Mouse (Mus musculus) limb, embryonic 11.5 days (tissue): ENCODE data around the gene Mast1. TPM values are rescaled to one million over a fixed set of nuclear protein-coding genes. Genes with fewer than 3 reads are reported as not detected.

Source experiments
- ATAC-seq: fragments of 200-750 bp; cut with Nextera tagmentation; 2 replicates; pipeline ENCODE4 v1.8.0; 2017; ENCODE audit warnings: low read depth; ENCODE audit not compliant: insufficient number of reproducible peaks, low FRiP score, low TSS enrichment
- DNase-seq: peaks from one replicate; pipeline ENCODE4 v3.0.0-alpha.2; 2015; ENCODE audit warnings: low spot score
- H3K27ac ChIP-seq: fragments of 300-500 bp; sonication (generic); replicated peaks from 2 replicates; pipeline ENCODE4 v1.5.1; 2014; ENCODE audit warnings: low read depth, mild to moderate bottlenecking, low read length
- H3K27me3 ChIP-seq: fragments of 300-500 bp; sonication (generic); 2 replicates; pipeline ENCODE4 v1.6.1; 2014; ENCODE audit warnings: mild to moderate bottlenecking, low read length, mixed read lengths; ENCODE audit not compliant: control insufficient read depth, insufficient read depth
- H3K36me3 ChIP-seq: fragments of 300-500 bp; sonication (generic); 2 replicates; pipeline ENCODE4 v1.6.1; 2014; ENCODE audit warnings: mild to moderate bottlenecking, low read length, moderate library complexity, mixed read lengths; ENCODE audit not compliant: control insufficient read depth, insufficient read depth
- H3K4me1 ChIP-seq: fragments of 300-500 bp; sonication (generic); 2 replicates; pipeline ENCODE4 v1.6.1; 2014; ENCODE audit warnings: low read length, mixed read lengths; ENCODE audit not compliant: control insufficient read depth, insufficient read depth
- H3K4me2 ChIP-seq: fragments of 300-500 bp; sonication (generic); 2 replicates; pipeline ENCODE4 v1.6.1; 2014; ENCODE audit warnings: low read depth, mild to moderate bottlenecking, moderate library complexity; ENCODE audit not compliant: severe bottlenecking
- H3K4me3 ChIP-seq: fragments of 300-500 bp; sonication (generic); 2 replicates; pipeline ENCODE4 v1.5.1; 2014; ENCODE audit warnings: low read depth, low read length
- H3K9ac ChIP-seq: fragments of 300-500 bp; sonication (generic); 2 replicates; pipeline ENCODE4 v1.6.1; 2014; ENCODE audit warnings: mild to moderate bottlenecking, low read length
- H3K9me3 ChIP-seq: fragments of 300-500 bp; sonication (generic); 2 replicates; pipeline ENCODE4 v1.6.1; 2016; ENCODE audit warnings: low read length; ENCODE audit not compliant: control insufficient read depth
- WGBS: fragments of 180-500 bp; shearing (Covaris S2); extraction: QIAGEN DNeasy Blood & Tissue Kit; methylation state at CpG from one replicate; pipeline ENCODE4 v1.1.7; 2014; 5-methylcytosine and 5-hydroxymethylcytosine counted together
- polyA plus RNA-seq: library from polyadenylated mRNA; unstranded; fragments of >200 nt; fragmentation: Nextera tagmentation; extraction: Ambion mirVana; gene quantifications from 2 replicates; pipeline ENCODE4 v1.2.1, GENCODE M21; 2014

The Mast1 gene
- polyA plus RNA-seq, 1 experiment from 2014 or later = 0.17 TPM

DNA sequence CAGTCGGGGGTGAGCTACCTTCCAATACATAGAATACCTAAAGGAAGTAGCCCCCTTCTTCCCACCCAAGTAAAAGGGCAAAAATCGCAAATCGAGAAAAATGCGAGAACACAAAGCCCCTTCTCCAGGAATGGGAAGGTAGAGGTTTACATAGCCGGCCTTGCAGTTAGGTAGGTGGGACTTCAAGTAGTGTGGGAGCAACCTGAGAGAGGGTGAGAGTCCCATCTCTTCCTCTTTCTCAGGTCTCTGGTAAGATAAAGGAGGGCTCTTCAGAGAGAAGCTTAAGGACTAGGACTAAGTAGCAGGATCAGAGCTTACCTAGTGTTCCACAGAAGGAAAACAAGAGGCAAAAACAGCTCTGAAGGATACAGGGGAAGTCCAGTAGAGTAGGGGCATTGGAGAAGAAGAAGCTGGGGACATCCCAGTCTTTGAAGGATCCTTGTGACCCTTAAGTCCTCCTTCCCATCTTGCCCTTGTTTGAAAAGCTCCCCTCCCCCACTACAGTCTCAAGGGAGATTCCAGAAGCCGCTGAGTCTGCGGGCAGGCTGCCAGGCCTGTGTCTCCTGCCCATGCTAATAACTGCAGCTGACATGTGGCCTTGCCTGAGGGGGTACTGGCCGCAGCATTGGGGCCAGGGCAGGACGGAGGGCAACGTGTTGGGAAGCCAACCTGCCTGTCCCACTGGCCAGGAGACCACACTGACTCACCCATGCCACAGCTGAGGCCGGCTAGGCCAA, 43.6 kb upstream of the Mast1 start:
- peak overlapping the region; percentile 33; the same call in 1 of the 2 replicates for H3K4me3 ChIP-seq
- H3K27ac ChIP-seq = no peak overlapping the region; the same call in 1 of the 2 replicates
- H3K27me3 ChIP-seq = peaks cover 15% of the 10 kb centered on the region

DNA sequence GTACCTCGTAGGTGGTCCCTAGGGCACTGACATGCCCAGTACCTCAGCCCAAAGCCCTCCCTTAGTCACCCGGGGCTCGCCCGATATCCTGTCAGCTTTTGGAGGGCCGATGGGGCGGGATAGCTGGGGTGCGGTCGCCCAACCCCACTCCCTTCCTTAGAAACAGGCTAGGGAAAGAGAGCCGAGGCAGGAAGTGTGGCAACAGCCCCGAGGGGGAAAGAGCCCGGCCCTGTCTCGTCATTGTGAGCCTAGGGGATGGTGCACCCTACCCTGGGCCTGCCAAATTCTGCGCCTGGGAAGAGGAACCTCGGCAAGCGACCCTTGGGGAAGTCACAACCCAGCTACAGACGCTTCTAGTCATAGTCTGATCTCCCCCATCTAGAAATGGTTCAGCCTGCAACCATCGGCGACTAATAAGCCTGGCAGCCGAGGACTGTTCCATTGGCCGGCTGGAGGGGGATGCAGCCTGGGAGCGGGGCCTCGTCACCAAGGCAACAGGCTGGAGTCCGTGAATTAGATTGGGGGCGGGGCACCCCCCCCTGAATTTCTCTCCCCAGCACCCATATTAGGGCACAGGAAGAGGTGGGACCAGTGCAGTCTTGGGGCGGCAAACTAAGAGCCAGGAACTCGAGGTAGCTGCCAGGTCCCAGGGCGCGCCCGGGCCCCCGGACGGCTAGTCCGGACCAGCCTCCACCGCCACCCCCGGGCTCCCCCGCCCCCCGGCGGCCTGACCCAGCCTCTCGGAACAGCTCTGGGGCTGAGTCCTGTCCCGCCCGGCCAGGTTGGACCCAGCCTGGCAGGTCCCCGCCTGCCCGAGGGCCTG, 42.7 kb upstream of the Mast1 start:
- Histone ChIP-seq H3K36me3 (no peaks in the 10 kb centered on the region), H3K9ac (peak overlapping the region; percentile 53), H3K27me3 (peaks cover 15% of the 10 kb centered on the region), H3K4me1 (peaks cover 54% of the 10 kb centered on the region), H3K4me3 (peak overlapping the region; percentile 33), H3K27ac (no peak overlapping the region), H3K4me2 (peak overlapping the region; percentile 97), H3K9me3 (no peaks in the 10 kb centered on the region)
- DNase-seq (peak; percentile 90), ATAC-seq (peak; percentile 11; the same call in 1 of the 2 replicates)
- WGBS = 2% methylated on average over 28 of the region's 42 CpGs

More for the DNA sequence above, 43.6 kb upstream of the Mast1 start:
- peaks cover 58% of the 10 kb centered on the region for H3K4me1 ChIP-seq
- peak; percentile 38 for DNase-seq
- H3K4me2 ChIP-seq = no peak overlapping the region
- H3K9me3 ChIP-seq = no peaks in the 10 kb centered on the region
- no peak for ATAC-seq
- H3K9ac ChIP-seq = no peak overlapping the region
- H3K36me3 ChIP-seq = no peaks in the 10 kb centered on the region
- 33% methylated on average over 11 of the region's 11 CpGs for WGBS

DNA sequence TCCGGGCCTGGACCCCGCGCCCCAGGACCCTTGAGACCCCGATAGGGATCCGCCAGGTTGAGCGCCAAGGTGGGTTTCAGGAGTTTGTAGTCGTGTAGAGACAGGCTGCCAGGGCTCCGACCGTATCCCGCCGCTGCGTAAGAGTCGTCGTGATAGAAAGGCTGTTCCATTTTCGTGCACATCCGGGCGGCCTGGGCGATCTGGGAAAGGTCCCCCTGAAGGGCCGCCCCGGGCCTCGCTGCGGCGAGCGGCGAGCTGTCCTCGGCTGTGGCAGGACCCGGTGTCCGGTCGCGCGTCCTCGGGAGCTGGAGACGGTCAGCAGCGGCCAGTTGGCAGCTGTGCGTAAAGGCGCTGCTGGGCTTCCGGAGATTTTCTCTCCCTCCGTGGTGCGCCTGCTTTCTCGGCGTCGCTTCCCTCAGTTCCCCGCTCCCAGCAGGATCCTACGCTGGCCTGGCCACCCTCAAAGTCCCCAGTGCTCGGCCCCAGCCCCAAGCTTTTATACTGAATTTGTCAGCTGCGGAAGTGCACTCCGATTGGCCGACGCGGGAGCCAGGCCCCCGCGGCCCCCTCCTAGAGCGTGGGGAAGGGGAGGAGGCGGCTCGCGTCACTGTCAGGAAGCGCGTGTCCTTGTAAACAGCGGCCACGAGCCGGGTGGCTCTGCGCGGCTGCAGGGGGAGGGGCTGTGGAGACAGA, 41.2 kb upstream of the Mast1 start, which contains the start of gene Junb:
TSS of gene Junb (minus strand) at position 471 of the 693 bp plus-strand sequence.
- no peaks in the 10 kb centered on the region for H3K36me3 ChIP-seq
- 0% methylated on average over 63 of the region's 63 CpGs for WGBS
- ATAC-seq = peak; percentile 48
- H3K9ac ChIP-seq = peak within 1 kb of the TSS; percentile 57
- DNase-seq = peak; percentile 88
- peaks cover 15% of the 10 kb centered on the region for H3K27me3 ChIP-seq
- 0 out of 2 replicates have a peak within 1 kb of the TSS, but pooled peaks have one; percentile 30 for H3K27ac ChIP-seq
- peak within 1 kb of the TSS; percentile 97 for H3K4me2 ChIP-seq
- H3K4me1 ChIP-seq = peaks cover 48% of the 10 kb centered on the region
- H3K9me3 ChIP-seq = no peaks in the 10 kb centered on the region
- peak within 1 kb of the TSS; percentile 53 for H3K4me3 ChIP-seq

DNA sequence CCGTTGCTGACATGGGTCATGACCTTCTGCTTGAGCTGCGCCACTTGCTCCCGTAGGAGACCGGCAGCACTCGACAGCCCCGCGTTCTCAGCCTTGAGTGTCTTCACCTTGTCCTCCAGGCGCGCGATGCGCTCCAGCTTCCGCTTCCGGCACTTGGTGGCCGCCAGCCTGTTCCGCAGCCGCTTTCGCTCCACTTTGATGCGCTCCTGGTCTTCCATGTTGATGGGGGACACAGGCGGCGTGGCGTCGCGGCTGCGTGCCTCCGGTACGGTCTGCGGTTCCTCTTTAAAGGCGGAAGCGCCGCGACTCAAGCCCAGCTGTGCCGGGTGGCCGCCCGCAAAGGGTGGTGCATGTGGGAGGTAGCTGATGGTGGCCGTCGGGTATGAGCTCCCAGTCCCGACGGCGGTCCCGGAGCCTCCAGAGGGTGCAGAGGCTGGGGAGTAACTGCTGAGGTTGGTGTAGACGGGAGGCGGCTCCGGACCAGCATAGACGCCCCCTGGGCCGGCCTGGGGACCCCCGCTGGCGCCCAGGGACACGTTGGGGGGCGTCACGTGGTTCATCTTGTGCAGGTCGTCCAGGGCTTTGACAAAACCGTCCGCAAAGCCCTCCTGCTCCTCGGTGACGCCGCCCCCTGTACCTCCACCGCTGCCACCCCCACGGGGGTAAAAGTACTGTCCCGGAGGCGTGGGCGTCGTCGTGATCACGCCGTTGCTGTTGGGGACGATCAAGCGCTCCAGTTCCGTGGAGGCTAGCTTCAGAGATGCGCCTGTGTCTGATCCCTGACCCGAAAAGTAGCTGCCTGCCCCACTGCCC, 40.5 kb upstream of the Mast1 start:
- Histone ChIP-seq H3K4me1 (peaks cover 48% of the 10 kb centered on the region), H3K27me3 (peaks cover 15% of the 10 kb centered on the region), H3K27ac (no peak overlapping the region), H3K4me3 (peak overlapping the region; percentile 53), H3K9me3 (no peaks in the 10 kb centered on the region), H3K9ac (peak overlapping the region; percentile 57), H3K36me3 (peaks cover 4% of the 10 kb centered on the region; the same call in 1 of the 2 replicates), H3K4me2 (peak overlapping the region; percentile 97)
- ATAC-seq (no peak), DNase-seq (peak; percentile 71)
- whole genome bisulfite sequencing = 1% methylated on average over 70 of the region's 70 CpGs

DNA sequence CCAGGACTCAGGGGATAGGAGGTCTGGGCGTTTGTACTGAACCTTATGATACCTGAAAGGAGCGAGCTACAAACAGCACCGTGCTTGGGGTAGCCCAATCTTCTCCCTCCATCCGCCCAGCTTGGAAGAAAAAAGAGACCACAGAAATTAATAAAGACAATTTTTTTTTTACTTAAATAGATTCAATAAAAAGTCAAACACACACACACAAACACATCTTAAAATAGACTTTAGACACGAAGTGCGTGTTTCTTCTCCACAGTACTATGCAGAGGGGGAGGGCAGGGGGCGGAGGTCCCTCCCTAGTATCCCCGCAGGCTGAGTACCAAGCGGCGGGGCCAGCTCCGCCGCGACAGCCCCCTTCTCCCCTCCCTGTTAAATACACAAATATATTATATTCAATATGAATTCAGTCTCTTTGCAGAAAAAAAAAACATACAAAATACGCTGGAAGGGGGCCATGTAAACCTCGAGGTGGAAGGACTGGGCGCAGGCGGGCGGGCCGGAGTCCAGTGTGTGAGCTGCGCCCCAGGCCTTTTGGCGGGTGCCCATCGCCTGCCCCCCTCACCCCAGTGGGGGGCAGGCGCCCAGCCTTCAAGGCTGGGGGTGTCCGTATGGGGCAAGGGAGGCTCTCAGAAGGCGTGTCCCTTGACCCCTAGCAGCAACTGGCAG, 39.7 kb upstream of the Mast1 start:
- 2% methylated on average over 25 of the region's 25 CpGs for WGBS
- Histone ChIP-seq H3K27ac (no peak overlapping the region), H3K4me1 (peaks cover 48% of the 10 kb centered on the region), H3K36me3 (peaks cover 8% of the 10 kb centered on the region; the same call in 1 of the 2 replicates), H3K9me3 (no peaks in the 10 kb centered on the region), H3K9ac (peak overlapping the region; percentile 27; the same call in 1 of the 2 replicates), H3K4me3 (peak overlapping the region; percentile 53), H3K27me3 (peaks cover 15% of the 10 kb centered on the region), H3K4me2 (peak overlapping the region; percentile 97)
- peak; percentile 35 for DNase-seq
- no peak for ATAC-seq

DNA sequence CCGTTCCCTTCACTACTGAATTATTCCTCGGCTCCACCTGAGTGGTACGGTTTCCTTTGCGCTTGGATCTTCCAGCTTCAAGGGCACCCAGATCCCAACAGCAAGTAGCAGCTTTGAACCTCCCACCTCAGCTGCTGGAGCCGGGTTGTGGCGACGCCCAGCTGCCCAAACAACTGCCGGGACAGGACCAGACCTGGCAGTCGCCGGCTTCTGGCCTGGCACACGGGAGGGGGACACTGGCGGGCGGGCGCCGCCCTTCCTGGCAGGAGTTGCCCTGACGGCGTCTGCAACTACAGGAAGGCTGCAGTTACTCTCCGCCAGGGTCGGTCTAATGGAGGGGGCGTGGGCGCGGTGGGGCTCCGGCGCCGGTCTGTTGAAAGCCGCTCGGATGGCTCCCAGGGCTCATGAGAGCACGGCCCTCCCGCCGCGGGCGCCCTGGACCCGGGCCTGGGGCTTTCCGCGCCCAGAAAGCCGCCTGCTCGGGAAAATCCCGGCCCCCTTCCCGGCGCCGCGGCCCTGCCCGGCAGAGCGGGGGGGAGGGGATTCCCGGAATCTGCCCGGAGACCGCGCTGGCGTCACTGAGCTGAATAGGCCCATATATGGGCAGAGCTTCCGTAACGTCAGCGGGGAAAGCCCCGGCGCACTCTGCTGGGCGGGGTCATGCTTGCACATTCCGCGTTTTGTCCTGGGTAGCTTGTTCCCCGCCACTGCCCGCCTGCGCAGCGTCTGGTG, 39.0 kb upstream of the Mast1 start:
- H3K4me1 ChIP-seq = peaks cover 47% of the 10 kb centered on the region
- no peaks in the 10 kb centered on the region for H3K9me3 ChIP-seq
- H3K36me3 ChIP-seq = peaks cover 15% of the 10 kb centered on the region; the same call in 1 of the 2 replicates
- peaks cover 15% of the 10 kb centered on the region for H3K27me3 ChIP-seq
- H3K4me3 ChIP-seq = peak overlapping the region; percentile 53
- peak overlapping the region; percentile 36; the same call in 1 of the 2 replicates for H3K27ac ChIP-seq
- under 1% methylated on average over 61 of the region's 61 CpGs for WGBS
- ATAC-seq (peak; percentile 78), DNase-seq (peak; percentile 95)
- peak overlapping the region; percentile 31 for H3K9ac ChIP-seq
- peak overlapping the region; percentile 97 for H3K4me2 ChIP-seq

DNA sequence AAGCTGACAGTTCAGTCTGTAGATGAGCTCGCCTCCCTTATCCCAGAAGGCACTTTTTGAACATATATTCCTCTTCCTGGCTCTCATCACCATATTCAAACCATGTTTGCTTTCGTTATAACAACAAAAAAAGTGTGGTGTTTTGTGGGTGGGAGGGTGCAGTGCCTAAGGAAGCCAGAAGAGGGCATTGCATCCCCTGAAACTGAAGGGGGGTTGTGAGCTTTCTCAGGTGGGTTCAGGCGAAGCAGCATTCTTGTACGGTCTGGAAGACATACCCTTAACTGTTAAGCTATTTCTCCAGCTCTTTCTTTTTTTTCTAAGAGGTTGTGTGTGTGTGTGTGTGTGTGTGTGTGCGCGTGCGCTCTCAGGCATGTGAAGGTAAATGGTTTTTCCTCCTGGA, 38.3 kb upstream of the Mast1 start:
- no peak overlapping the region for H3K9ac ChIP-seq
- WGBS = 30% methylated on average over 7 of the region's 7 CpGs
- ATAC-seq (no peak), DNase-seq (peak; percentile 81)
- peaks cover 15% of the 10 kb centered on the region; the same call in 1 of the 2 replicates for H3K36me3 ChIP-seq
- H3K4me3 ChIP-seq = no peak overlapping the region
- no peak overlapping the region; the same call in 1 of the 2 replicates for H3K27ac ChIP-seq
- H3K9me3 ChIP-seq = no peaks in the 10 kb centered on the region
- peaks cover 48% of the 10 kb centered on the region for H3K4me1 ChIP-seq
- peaks cover 15% of the 10 kb centered on the region for H3K27me3 ChIP-seq
- peak overlapping the region; percentile 97 for H3K4me2 ChIP-seq
